Mouse (Mus musculus): ENCODE measurements at regions not wholly inside any gene's neighbourhood (a gene's known extent, or its start where the extent isn't known, plus 50 kb on each side); places are given as distances from the start of the nearest gene placed in this dataset.

GRCm38 (mm10) chr15:85660528-85661392 is 74.0 kb upstream of the Ppara start:
- DNase-seq (ENCODE audit: low spot score) = no peak

DNA sequence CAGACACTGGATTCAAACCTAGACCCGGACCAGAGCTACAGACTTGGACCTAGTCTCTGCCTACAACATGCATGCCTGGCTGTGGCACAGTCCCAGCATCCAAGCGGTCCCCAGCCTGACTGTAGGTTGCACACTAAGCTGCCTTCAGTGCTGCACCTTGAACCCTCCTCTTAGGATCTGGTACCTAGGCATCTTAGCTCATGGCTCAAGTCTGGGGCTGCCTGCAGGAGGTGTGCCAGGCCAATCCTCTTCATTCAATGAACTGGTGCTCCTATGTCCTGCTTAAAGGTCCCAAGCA is 73.4 kb upstream of the Ppara start:
- no peak for DNase-seq (ENCODE audit: low spot score)

GRCm38 (mm10) chr15:85661771-85662170 is 73.0 kb upstream of the Ppara start:
- DNase-seq (ENCODE audit: low spot score) = no peak

GRCm38 (mm10) chr15:85662271-85662670 is 72.5 kb upstream of the Ppara start:
- DNase-seq (ENCODE audit: low spot score) = no peak

GRCm38 (mm10) chr15:85662673-85663072 is 72.1 kb upstream of the Ppara start:
- no peak for DNase-seq (ENCODE audit: low spot score)

DNA sequence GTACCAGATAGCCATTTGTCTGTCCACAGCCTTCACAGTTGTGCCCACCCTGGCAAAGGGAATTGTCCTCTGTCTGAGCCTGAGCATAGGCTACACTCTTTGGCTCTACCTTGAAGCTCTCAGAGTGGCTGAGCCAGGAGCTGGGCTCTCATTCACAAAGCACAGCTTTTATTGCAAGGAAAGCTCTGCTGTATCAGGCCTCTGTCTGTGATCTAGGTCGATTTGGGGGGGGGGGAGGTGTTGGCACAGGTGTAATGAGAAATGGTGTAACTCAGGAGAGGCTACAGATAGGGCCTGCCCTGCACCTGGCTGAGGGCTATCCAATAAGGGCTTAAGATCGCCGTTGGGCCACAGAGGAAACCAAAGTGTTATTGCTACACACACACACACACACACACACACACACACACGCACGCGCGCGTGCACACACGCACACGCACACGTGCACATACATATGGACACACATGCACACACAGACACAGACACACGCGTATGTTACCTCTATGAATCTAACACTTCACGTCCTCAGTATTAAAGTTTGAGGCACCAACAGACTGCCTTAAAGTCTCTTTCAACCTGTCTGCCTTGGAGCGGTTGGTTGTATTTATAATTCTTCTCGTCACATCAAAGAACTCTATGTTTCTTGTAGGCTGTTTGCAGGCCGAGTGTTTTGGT is 70.9 kb upstream of the Ppara start:
- DNase-seq (ENCODE audit: low spot score) = no peak

DNA sequence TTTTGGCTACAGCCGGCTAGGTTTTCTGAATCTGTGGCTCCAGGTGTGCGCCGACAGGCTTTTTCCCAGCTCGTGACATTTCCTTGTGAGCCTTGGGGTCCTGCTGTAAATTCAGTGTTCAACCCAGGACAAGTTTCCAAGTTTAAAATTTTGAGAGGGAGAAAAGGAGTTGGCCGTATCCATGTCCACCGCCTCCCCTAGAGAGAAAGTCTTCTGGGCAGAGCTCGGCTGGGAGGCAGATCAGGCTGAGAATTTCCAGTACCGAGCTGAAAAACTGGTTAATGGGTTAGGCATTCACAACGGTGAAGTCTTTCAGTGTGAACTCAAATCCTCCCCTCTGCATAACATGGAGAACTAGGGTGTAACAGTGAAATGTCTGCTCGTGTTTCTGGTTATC is 70.4 kb upstream of the Ppara start:
- no peak for DNase-seq (ENCODE audit: low spot score)

- DNase-seq (ENCODE audit: low spot score) = no peak
These were observed 69.5 kb upstream of the Ppara start for GRCm38 (mm10) chr15:85665181-85665821.

GRCm38 (mm10) chr15:85666496-85666895 is 68.3 kb upstream of the Ppara start:
- no peak for DNase-seq (ENCODE audit: low spot score)

DNA sequence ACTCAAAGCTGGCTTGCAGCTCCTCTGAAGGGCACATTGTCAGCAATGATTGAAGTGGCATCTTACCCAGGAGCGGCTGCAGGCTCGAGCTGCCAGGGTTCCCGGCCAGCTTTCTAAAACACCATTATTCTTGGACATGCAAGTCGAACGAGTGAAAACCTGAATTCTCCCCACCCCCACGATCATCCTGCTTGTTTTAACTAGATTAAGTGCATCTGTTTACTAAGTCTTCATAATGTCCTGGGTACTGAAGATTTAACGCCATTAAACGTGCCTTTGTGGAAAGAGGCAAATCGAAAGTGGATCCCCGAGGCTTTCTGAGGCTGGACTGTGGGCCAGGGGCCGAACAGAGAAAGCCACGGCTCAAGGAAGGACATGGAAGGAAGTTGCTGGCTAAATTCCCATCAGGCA is 67.4 kb upstream of the Ppara start:
- no peak for DNase-seq (ENCODE audit: low spot score)

GRCm38 (mm10) chr15:85667906-85668590 is 66.7 kb upstream of the Ppara start:
- no peak for DNase-seq (ENCODE audit: low spot score)

DNA sequence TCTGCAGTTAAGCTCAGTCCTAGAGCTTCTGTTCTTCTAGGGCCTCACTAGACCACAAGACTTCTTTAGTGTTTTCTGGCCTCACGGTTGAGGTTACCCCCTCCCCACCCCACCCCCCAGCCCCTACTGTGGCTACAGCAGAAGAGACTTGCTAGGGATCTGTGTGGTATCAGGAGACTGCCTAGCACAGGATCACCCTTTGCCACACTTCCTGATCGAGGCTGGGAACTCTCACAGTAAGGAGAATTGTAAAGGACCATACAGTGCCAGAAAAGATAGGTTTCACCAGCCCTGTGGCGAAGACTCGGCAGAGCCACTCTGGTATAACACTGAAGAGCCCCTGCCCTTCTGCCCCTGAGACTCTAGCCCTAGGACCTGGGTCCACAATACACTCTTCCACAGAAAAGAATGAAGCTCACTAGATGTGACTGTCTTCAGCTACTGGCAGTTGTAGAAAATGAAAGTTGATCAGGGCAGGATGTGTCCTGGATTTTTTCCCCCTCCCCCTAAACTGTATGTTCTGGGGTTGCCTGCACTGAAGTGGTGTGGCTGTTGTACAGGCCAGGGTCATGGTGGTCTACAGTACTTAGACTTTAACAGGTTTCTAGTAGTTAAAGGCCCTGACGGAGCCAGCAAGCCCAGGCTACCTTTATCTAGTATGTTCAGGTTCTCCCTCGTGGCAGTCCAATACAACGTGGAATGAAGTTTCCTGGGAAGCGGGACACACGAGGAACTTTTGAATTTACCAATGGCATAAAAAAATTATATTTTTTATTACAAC is 65.7 kb upstream of the Ppara start:
- no peak for DNase-seq (ENCODE audit: low spot score)

GRCm38 (mm10) chr15:85669652-85670175 is 65.1 kb upstream of the Ppara start:
- DNase-seq (ENCODE audit: low spot score) = peak; percentile 44

GRCm38 (mm10) chr15:85670176-85670788 is 64.5 kb upstream of the Ppara start:
- DNase-seq (ENCODE audit: low spot score) = peak; percentile 46

GRCm38 (mm10) chr15:85670789-85671700 is 63.7 kb upstream of the Ppara start:
- peak; percentile 47 for DNase-seq (ENCODE audit: low spot score)

GRCm38 (mm10) chr15:85671701-85672191 is 63.0 kb upstream of the Ppara start:
- DNase-seq (ENCODE audit: low spot score) = no peak

GRCm38 (mm10) chr15:85672376-85672775 is 62.4 kb upstream of the Ppara start:
- no peak for DNase-seq (ENCODE audit: low spot score)

GRCm38 (mm10) chr15:85672931-85673330 is 61.9 kb upstream of the Ppara start:
- no peak for DNase-seq (ENCODE audit: low spot score)

DNA sequence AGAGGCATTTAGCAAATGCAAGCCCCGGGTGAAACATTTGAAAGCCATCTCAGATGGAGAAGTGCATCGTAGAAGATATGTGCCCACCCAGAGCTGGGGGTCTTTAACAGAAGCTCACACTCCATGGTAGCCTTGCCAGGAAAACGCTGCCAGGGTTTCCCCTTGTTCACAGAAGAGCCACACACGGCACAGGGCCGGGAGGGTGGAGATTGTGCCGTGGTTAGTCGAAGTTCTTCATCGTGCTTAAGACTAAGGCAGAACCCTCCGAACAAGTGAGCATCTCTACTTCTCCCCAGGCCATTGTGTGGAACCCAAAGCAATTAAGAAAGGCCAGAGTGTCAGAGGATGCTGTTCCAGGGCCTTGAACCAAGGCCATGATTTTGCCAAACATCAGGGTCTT is 61.3 kb upstream of the Ppara start:
- no peak for DNase-seq (ENCODE audit: low spot score)
